ENCODE assay signal across 14 mouse cellular contexts in genomic region chr2:141271541-141271940, GRCm38 (mm10).
DNase-seq lines count a peak whose midpoint lies in the region; ATAC-seq and TF ChIP-seq lines count a peak whose summit lies in the region.
"Had no signal": no experiment of that assay in that cellular context is flagged by ENCODE, and none has a peak within 500 bp of the region (broad histone marks: within the 10 kb centered on the region; RNA-seq: fewer than 3 reads in every experiment).

No protein-coding gene starts in this region.

- H3K4me1 ChIP-seq in heart, embryonic 16.5 days (ENCODE audit: control insufficient read depth, insufficient read depth, low read length) = peaks cover 2% of the 10 kb centered on the region; the same call in 1 of the 2 replicates
- peaks cover 22% of the 10 kb centered on the region for H3K4me1 ChIP-seq in embryonic facial prominence, embryonic 13.5 days
- H3K4me1 ChIP-seq in liver, embryonic 12.5 days = no peaks in the 10 kb centered on the region
- H3K4me1 ChIP-seq in hindbrain, embryonic 16.5 days (ENCODE audit: control insufficient read depth, insufficient read depth, low read depth, low read length) = no peaks in the 10 kb centered on the region
- H3K4me1 ChIP-seq in thymus, adult 2 months (replicated peaks; ENCODE audit: control insufficient read depth, insufficient read depth, low read length) = no peaks in the 10 kb centered on the region

- no peak overlapping the region for H3K27ac ChIP-seq in heart, embryonic 16.5 days (ENCODE audit: low read length)
- peak overlapping the region; percentile 17; the same call in 1 of the 2 replicates for H3K27ac ChIP-seq in embryonic facial prominence, embryonic 13.5 days
- H3K27ac ChIP-seq in liver, embryonic 12.5 days = no peak overlapping the region
- no peak overlapping the region for H3K27ac ChIP-seq in hindbrain, embryonic 16.5 days (ENCODE audit: low read depth, low read length)
- H3K27ac ChIP-seq in thymus, adult 2 months (ENCODE audit: control insufficient read depth, insufficient read depth, low read length) = no peak overlapping the region
- H3K27ac ChIP-seq: heart, embryonic 15.5 days had no signal

- peak; percentile 70; the same call in 1 of the 2 replicates for ATAC-seq in heart, embryonic 16.5 days (replicated peaks; ENCODE audit: extremely low read depth, insufficient read depth, low FRiP score)
- ATAC-seq in embryonic facial prominence, embryonic 13.5 days (ENCODE audit: insufficient number of reproducible peaks, insufficient read depth, low FRiP score, low TSS enrichment, low read depth) = no peak
- ATAC-seq in liver, embryonic 12.5 days = 0 out of 2 replicates have a peak, but pooled peaks have one; percentile 27
- no peak for ATAC-seq in hindbrain, embryonic 16.5 days

- WGBS in heart, embryonic 16.5 days = 24% methylated on average over 4 of the region's 4 CpGs
- WGBS in embryonic facial prominence, embryonic 13.5 days = 55% methylated on average over 4 of the region's 4 CpGs
- 32% methylated on average over 4 of the region's 4 CpGs for WGBS in liver, embryonic 12.5 days (ENCODE audit: insufficient replicate concordance)
- 78% methylated on average over 4 of the region's 4 CpGs for WGBS in hindbrain, embryonic 16.5 days
- WGBS in thymus, adult 2 months = 83% methylated on average over 4 of the region's 4 CpGs

- no peak overlapping the region for H3K4me3 ChIP-seq in heart, embryonic 16.5 days (ENCODE audit: low read length)
- H3K4me3 ChIP-seq in embryonic facial prominence, embryonic 13.5 days = no peak overlapping the region
- H3K4me3 ChIP-seq in liver, embryonic 12.5 days = no peak overlapping the region
- no peak overlapping the region for H3K4me3 ChIP-seq in hindbrain, embryonic 16.5 days (ENCODE audit: low read length)
- H3K4me3 ChIP-seq in thymus, adult 2 months (ENCODE audit: control insufficient read depth, insufficient read depth, low read length) = no peak overlapping the region
- H3K4me3 ChIP-seq: erythroblast, embryonic 14.5 days; heart, embryonic 15.5 days had no signal

- no peak overlapping the region for H3K9ac ChIP-seq in heart, embryonic 16.5 days (ENCODE audit: low read length)
- H3K9ac ChIP-seq in embryonic facial prominence, embryonic 13.5 days = no peak overlapping the region
- no peak overlapping the region for H3K9ac ChIP-seq in liver, embryonic 12.5 days
- H3K9ac ChIP-seq in hindbrain, embryonic 16.5 days (ENCODE audit: low read depth, low read length) = no peak overlapping the region
- H3K9ac ChIP-seq: heart, embryonic 15.5 days had no signal

- no peak for DNase-seq in heart, postnatal 4 days
- peak; percentile 67 for DNase-seq in Muller cell, postnatal 12 days (ENCODE audit: inconsistent ontology term)
- no peak for DNase-seq in thymus, adult 2 months
- DNase-seq: adrenal gland, postnatal 10 days; cerebellum, postnatal 36 days; kidney, adult 18-20 months; right cerebral cortex, postnatal 14 days; thymus, postnatal 4 days had no signal

- H3K4me2 ChIP-seq in heart, embryonic 16.5 days (ENCODE audit: low read depth, low read length) = no peak overlapping the region
- H3K4me2 ChIP-seq in embryonic facial prominence, embryonic 13.5 days = no peak overlapping the region
- H3K4me2 ChIP-seq in liver, embryonic 12.5 days = no peak overlapping the region
- H3K4me2 ChIP-seq in hindbrain, embryonic 16.5 days (ENCODE audit: low read length) = no peak overlapping the region
- H3K4me2 ChIP-seq: heart, embryonic 15.5 days had no signal

- no peak for TF ChIP-seq CTCF in thymus, adult 2 months (IDR thresholded peaks at IDR 0.05; ENCODE audit: borderline replicate concordance, control insufficient read depth, extremely low read depth, insufficient read depth, low read length, poor library complexity)

- no peak for TF ChIP-seq POLR2A in thymus, adult 2 months (IDR thresholded peaks at IDR 0.05; ENCODE audit: control insufficient read depth, extremely low read depth, insufficient read depth, low read length, poor library complexity)

- H3K27me3 ChIP-seq in heart, embryonic 16.5 days (ENCODE audit: control insufficient read depth, insufficient read depth, low read length) = no peaks in the 10 kb centered on the region
- no peaks in the 10 kb centered on the region for H3K27me3 ChIP-seq in embryonic facial prominence, embryonic 13.5 days
- no peaks in the 10 kb centered on the region for H3K27me3 ChIP-seq in liver, embryonic 12.5 days (replicated peaks)
- H3K27me3 ChIP-seq in hindbrain, embryonic 16.5 days (replicated peaks; ENCODE audit: control insufficient read depth, insufficient read depth, low read length) = no peaks in the 10 kb centered on the region
- no peaks in the 10 kb centered on the region for H3K27me3 ChIP-seq in thymus, adult 2 months (ENCODE audit: control insufficient read depth, insufficient read depth, low read length)
- H3K27me3 ChIP-seq: heart, embryonic 15.5 days had no signal

- no peaks in the 10 kb centered on the region for H3K36me3 ChIP-seq in heart, embryonic 16.5 days (ENCODE audit: control insufficient read depth, insufficient read depth)
- H3K36me3 ChIP-seq in embryonic facial prominence, embryonic 13.5 days = no peaks in the 10 kb centered on the region
- H3K36me3 ChIP-seq in liver, embryonic 12.5 days = no peaks in the 10 kb centered on the region
- no peaks in the 10 kb centered on the region for H3K36me3 ChIP-seq in hindbrain, embryonic 16.5 days (ENCODE audit: control insufficient read depth, insufficient read depth, low read length)
- no peaks in the 10 kb centered on the region for H3K36me3 ChIP-seq in thymus, adult 2 months (ENCODE audit: control insufficient read depth, insufficient read depth, low read length)
- H3K36me3 ChIP-seq: heart, embryonic 15.5 days had no signal

- H3K9me3 ChIP-seq in heart, embryonic 16.5 days (replicated peaks; ENCODE audit: control insufficient read depth, low read length) = no peaks in the 10 kb centered on the region
- no peaks in the 10 kb centered on the region for H3K9me3 ChIP-seq in embryonic facial prominence, embryonic 13.5 days
- H3K9me3 ChIP-seq in liver, embryonic 12.5 days (replicated peaks) = no peaks in the 10 kb centered on the region
- no peaks in the 10 kb centered on the region for H3K9me3 ChIP-seq in hindbrain, embryonic 16.5 days (ENCODE audit: control insufficient read depth, low read length)
- H3K9me3 ChIP-seq: heart, embryonic 15.5 days had no signal

Comparison
In these comparisons a context has a peak if more than half of its experiments do, and no peak if none do; other contexts are left out.
1. ATAC-seq: peak in heart, embryonic 16.5 days (single experiment) and liver, embryonic 12.5 days (single experiment); none in embryonic facial prominence, embryonic 13.5 days (single experiment) and hindbrain, embryonic 16.5 days (single experiment).